Mouse (Mus musculus) liver, adult 2 months (tissue): ENCODE results near the gene Gm614. TPM values are rescaled to one million over a fixed set of nuclear protein-coding genes. Genes with fewer than 3 reads are reported as not detected.

Experiments used
- DNase-seq: peaks from one replicate; pipeline ENCODE4 v3.0.0-alpha.2; 2011; ENCODE audit warnings: low read depth, low spot score; ENCODE audit errors: extremely low read depth
- H3K27ac ChIP-seq: fragments of 200-500 bp; replicated peaks from 2 replicates; pipeline ENCODE4 v1.5.1; 2012; ENCODE audit warnings: low read depth, mild to moderate bottlenecking, control low read depth, inconsistent platforms, low read length; ENCODE audit not compliant: insufficient read depth
- H3K27me3 ChIP-seq: fragments of 200-500 bp; 2 replicates; pipeline ENCODE4 v1.6.1; 2012; ENCODE audit warnings: mild to moderate bottlenecking, moderate library complexity, low read length, inconsistent platforms; ENCODE audit not compliant: control insufficient read depth, insufficient read depth
- H3K36me3 ChIP-seq: fragments of 200-500 bp; 2 replicates; pipeline ENCODE4 v1.6.1; 2012; ENCODE audit warnings: low read length, inconsistent platforms; ENCODE audit not compliant: control insufficient read depth, insufficient read depth
- H3K4me1 ChIP-seq: fragments of 200-500 bp; 2 replicates; pipeline ENCODE4 v1.6.1; 2011; ENCODE audit warnings: low read length; ENCODE audit not compliant: control insufficient read depth, insufficient read depth
- H3K4me3 ChIP-seq: fragments of 200-500 bp; 2 replicates; pipeline ENCODE4 v1.5.1; 2011; ENCODE audit warnings: low read depth, mild to moderate bottlenecking, control low read depth, low read length, moderate library complexity; ENCODE audit not compliant: insufficient read depth
- H3K79me2 ChIP-seq: fragments of 200-500 bp; 2 replicates; pipeline ENCODE4 v1.6.1; 2012; ENCODE audit warnings: inconsistent platforms, mild to moderate bottlenecking, low read length, moderate library complexity; ENCODE audit not compliant: control insufficient read depth, insufficient read depth
- H3K9ac ChIP-seq: fragments of 200-500 bp; 2 replicates; pipeline ENCODE4 v1.6.1; 2012; ENCODE audit warnings: low read depth, mild to moderate bottlenecking, control low read depth, inconsistent platforms, low read length
- CTCF ChIP-seq: fragments of 200-500 bp; IDR thresholded peaks from 2 replicates; pipeline ENCODE4 v1.5.1; 2011; ENCODE audit warnings: low read depth, low read length, control low read depth
- POLR2A ChIP-seq: fragments of 200-500 bp; IDR thresholded peaks from 2 replicates; pipeline ENCODE4 v1.6.1; 2011; ENCODE audit warnings: low read length, control low read depth; ENCODE audit not compliant: insufficient read depth; ENCODE audit errors: extremely low read depth
- WGBS: fragments of 180-500 bp; shearing (Covaris S2); methylation state at CpG from one replicate; pipeline ENCODE4 v1.1.7; 2018; 5-methylcytosine and 5-hydroxymethylcytosine counted together
- polyA plus RNA-seq: library from polyadenylated mRNA; depleted of rRNA; stranded (reverse); fragments of >200 nt; gene quantifications from 2 replicates; pipeline ENCODE4 v1.2.3, GENCODE M21; 2012; rRNA removed
- total RNA-seq: library from RNA; depleted of rRNA; stranded (reverse); fragments of >200 nt; gene quantifications from 2 replicates; pipeline ENCODE4 v1.2.3, GENCODE M21; 2014; rRNA removed

Gm614 gene
- total and polyA plus RNA-seq, 2 experiments, result not detected

- H3K27ac ChIP-seq, result no peak within 1 kb of the TSS
- under 1% methylated on average over 42 of the region's 55 CpGs for WGBS
- no peak for TF ChIP-seq CTCF
- 0 out of 2 replicates have a peak, but pooled peaks have one; percentile 20 for TF ChIP-seq POLR2A
These were observed 41.7 kb downstream of the Gm614 start, which contains the start of gene Snx12 for GRCm38 (mm10) chrX:101221834-101222795. Snx12 (minus strand) TSS chrX:101222563.

More at GRCm38 (mm10) chrX:101221834-101222795, 41.7 kb downstream of the Gm614 start, which contains the start of gene Snx12:
- Histone ChIP-seq H3K9ac (peak within 1 kb of the TSS; percentile 77), H3K79me2 (no peaks in the 10 kb centered on the region), H3K4me3 (peak within 1 kb of the TSS; percentile 91), H3K4me1 (peaks cover 3% of the 10 kb centered on the region; the same call in 1 of the 2 replicates), H3K36me3 (no peaks in the 10 kb centered on the region), H3K27me3 (no peaks in the 10 kb centered on the region)
- peak; percentile 73 for DNase-seq

Other genes starting within 250 kb of the Gm614 start
- 0.09 TPM in 1 of 2 replicates, not detected in the other for gene Tex11, start 204.3 kb downstream of the Gm614 start, total RNA-seq
- gene Tex11, start 204.3 kb downstream of the Gm614 start, polyA plus RNA-seq, result not detected in 2 replicates
- gene Slc7a3, start 178.0 kb downstream of the Gm614 start, total RNA-seq, result 0.07 TPM in 1 of 2 replicates, not detected in the other
- 0.04 TPM in 1 of 2 replicates, not detected in the other for gene Slc7a3, start 178.0 kb downstream of the Gm614 start, polyA plus RNA-seq
- gene Snx12, start 41.4 kb downstream of the Gm614 start, total RNA-seq, result 9.0 and 14.8 TPM in 2 replicates
- 9.1 and 10.7 TPM in 2 replicates for gene Snx12, start 41.4 kb downstream of the Gm614 start, polyA plus RNA-seq
- gene Foxo4, start 9.5 kb downstream of the Gm614 start, total RNA-seq, result 12.9 and 13.6 TPM in 2 replicates
- gene Foxo4, start 9.5 kb downstream of the Gm614 start, polyA plus RNA-seq, result 24.8 and 26.5 TPM in 2 replicates
- gene Il2rg, start 4.3 kb upstream of the Gm614 start, total RNA-seq, result 2.4 and 3.8 TPM in 2 replicates
- gene Il2rg, start 4.3 kb upstream of the Gm614 start, polyA plus RNA-seq, result 1.1 and 4.3 TPM in 2 replicates
- not detected in 2 replicates for gene Gm20489, start 5.0 kb upstream of the Gm614 start, total RNA-seq
- not detected in 2 replicates for gene Gm20489, start 5.0 kb upstream of the Gm614 start, polyA plus RNA-seq
- 8.1 and 13.8 TPM in 2 replicates for gene Med12, start 10.0 kb upstream of the Gm614 start, total RNA-seq
- 33.7 and 59.4 TPM in 2 replicates for gene Med12, start 10.0 kb upstream of the Gm614 start, polyA plus RNA-seq
- gene Nlgn3, start 35.2 kb upstream of the Gm614 start, total RNA-seq, result under 0.01 and 0.07 TPM in 2 replicates
- gene Nlgn3, start 35.2 kb upstream of the Gm614 start, polyA plus RNA-seq, result 0.01 TPM in 1 of 2 replicates, not detected in the other
- gene Gjb1, start 112.4 kb upstream of the Gm614 start, total RNA-seq, result 656 and 716 TPM in 2 replicates
- gene Gjb1, start 112.4 kb upstream of the Gm614 start, polyA plus RNA-seq, result 1,676 and 1,804 TPM in 2 replicates
- gene Zmym3, start 156.9 kb upstream of the Gm614 start, total RNA-seq, result 6.8 and 8.5 TPM in 2 replicates
- gene Zmym3, start 156.9 kb upstream of the Gm614 start, polyA plus RNA-seq, result 7.0 and 9.1 TPM in 2 replicates
- 76.9 and 83.3 TPM in 2 replicates for gene Nono, start 165.3 kb upstream of the Gm614 start, total RNA-seq
- 36.5 and 38.4 TPM in 2 replicates for gene Nono, start 165.3 kb upstream of the Gm614 start, polyA plus RNA-seq
- 0.40 and 1.2 TPM in 2 replicates for gene Itgb1bp2, start 185.1 kb upstream of the Gm614 start, total RNA-seq
- 0.10 and 0.28 TPM in 2 replicates for gene Itgb1bp2, start 185.1 kb upstream of the Gm614 start, polyA plus RNA-seq